In the genomic region with DNA sequence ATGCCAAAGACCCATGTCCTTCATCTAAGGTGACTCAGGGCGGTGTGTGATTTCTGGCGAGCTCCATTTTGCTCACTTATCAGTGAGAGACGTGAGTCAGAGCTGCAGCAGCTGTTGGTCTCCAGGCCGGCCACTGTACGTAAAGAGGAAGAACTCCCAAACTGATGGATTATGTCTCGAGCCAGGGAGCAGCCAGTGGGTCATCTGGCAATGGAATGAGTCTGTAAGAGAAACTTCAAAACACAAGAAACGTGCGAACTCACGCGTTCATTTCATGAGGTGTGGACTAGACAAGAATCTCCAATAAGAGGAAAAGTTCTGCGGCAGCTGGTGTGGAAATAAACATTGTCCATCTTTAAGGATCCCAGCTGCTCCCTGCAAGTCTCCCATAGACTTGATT, we compare ENCODE assay signal across 18 mouse cellular contexts.
A peak's percentile ranks its signal among the peaks of the same experiment; 100 is the strongest.
DNase-seq lines count a peak whose midpoint lies in the region; ATAC-seq and TF ChIP-seq lines count a peak whose summit lies in the region.
"Had no signal": no experiment of that assay in that cellular context is flagged by ENCODE, and none has a peak within 500 bp of the region (broad histone marks: within the 10 kb centered on the region; RNA-seq: fewer than 3 reads in every experiment).

No protein-coding gene starts in this region.

- no peak overlapping the region for H3K4me3 ChIP-seq in kidney, postnatal 0 days (replicated peaks; ENCODE audit: low read depth, low read length)
- H3K4me3 ChIP-seq in intestine, embryonic 15.5 days (replicated peaks), result no peak overlapping the region
- no peak overlapping the region for H3K4me3 ChIP-seq in stomach, postnatal 0 days (ENCODE audit: low read depth, low read length)
- H3K4me3 ChIP-seq: embryonic facial prominence, embryonic 15.5 days; heart, embryonic 13.5 days; limb, embryonic 15.5 days; neural tube, embryonic 13.5 days had no signal

- no peaks in the 10 kb centered on the region for H3K9me3 ChIP-seq in kidney, postnatal 0 days (replicated peaks; ENCODE audit: low read length)
- H3K9me3 ChIP-seq in intestine, embryonic 15.5 days, result no peaks in the 10 kb centered on the region
- no peaks in the 10 kb centered on the region for H3K9me3 ChIP-seq in stomach, postnatal 0 days (ENCODE audit: control insufficient read depth, low read length)
- H3K9me3 ChIP-seq: embryonic facial prominence, embryonic 15.5 days; heart, embryonic 13.5 days; limb, embryonic 15.5 days; neural tube, embryonic 13.5 days had no signal

- TF ChIP-seq EP300 in stomach, postnatal 0 days (optimal IDR thresholded peaks at IDR 0.05), result no peak

- peak; percentile 63 for DNase-seq in kidney, postnatal 0 days (ENCODE audit: low spot score)
- no peak for DNase-seq in kidney, adult 9 months
- peak; percentile 20 for DNase-seq in urinary bladder, postnatal 14 days (ENCODE audit: low spot score)
- no peak for DNase-seq in urinary bladder, postnatal 25 days (ENCODE audit: low spot score)
- DNase-seq in stomach, postnatal 0 days (ENCODE audit: low spot score), result peak; percentile 48
- DNase-seq in left cerebral cortex, adult 18-20 months (ENCODE audit: low spot score in 2 of 2), result no peak
- DNase-seq: cerebellum, postnatal 14 days; embryo, embryonic 11 days; kidney, postnatal 14 days; right cerebral cortex, postnatal 14 days; thymus, postnatal 36 days had no signal

- ATAC-seq in kidney, postnatal 0 days (replicated peaks; ENCODE audit: low FRiP score, low read depth), result no peak
- ATAC-seq in intestine, embryonic 15.5 days, result peak; percentile 56
- ATAC-seq in stomach, postnatal 0 days (ENCODE audit: low FRiP score, low TSS enrichment), result peak; percentile 58; the same call in 1 of the 2 replicates
- no peak for ATAC-seq in granulocyte monocyte progenitor cell, adult 5-6 weeks (replicated peaks; ENCODE audit: poor library complexity, severe bottlenecking)
- ATAC-seq: hindbrain, postnatal 0 days had no signal

- no peak overlapping the region for H3K9ac ChIP-seq in kidney, postnatal 0 days (ENCODE audit: low read depth, low read length)
- H3K9ac ChIP-seq in intestine, embryonic 15.5 days, result no peak overlapping the region
- no peak overlapping the region for H3K9ac ChIP-seq in stomach, postnatal 0 days (ENCODE audit: low read length)
- H3K9ac ChIP-seq: embryonic facial prominence, embryonic 15.5 days; heart, embryonic 13.5 days; limb, embryonic 15.5 days; neural tube, embryonic 13.5 days had no signal

- H3K27ac ChIP-seq in kidney, postnatal 0 days, result no peak overlapping the region
- H3K27ac ChIP-seq in intestine, embryonic 15.5 days, result peak overlapping the region; percentile 27; the same call in 1 of the 2 replicates
- H3K27ac ChIP-seq in stomach, postnatal 0 days (replicated peaks), result 0 out of 2 replicates have a peak overlapping the region, but pooled peaks have one; percentile 8
- H3K27ac ChIP-seq: embryonic facial prominence, embryonic 15.5 days; heart, embryonic 13.5 days; hindbrain, postnatal 0 days; limb, embryonic 15.5 days; neural tube, embryonic 13.5 days had no signal

- no peaks in the 10 kb centered on the region for H3K36me3 ChIP-seq in kidney, postnatal 0 days (ENCODE audit: insufficient read depth, low read length)
- H3K36me3 ChIP-seq in intestine, embryonic 15.5 days, result no peaks in the 10 kb centered on the region
- H3K36me3 ChIP-seq in stomach, postnatal 0 days (ENCODE audit: control insufficient read depth, insufficient read depth, low read length), result no peaks in the 10 kb centered on the region
- H3K36me3 ChIP-seq: embryonic facial prominence, embryonic 15.5 days; heart, embryonic 13.5 days; limb, embryonic 15.5 days; neural tube, embryonic 13.5 days had no signal

- 43% methylated on average over 11 of the region's 11 CpGs for WGBS in kidney, postnatal 0 days
- 45% methylated on average over 11 of the region's 11 CpGs for WGBS in intestine, embryonic 15.5 days
- WGBS in stomach, postnatal 0 days, result 40% methylated on average over 11 of the region's 11 CpGs

- H3K27me3 ChIP-seq in kidney, postnatal 0 days (ENCODE audit: insufficient read depth, low read length), result no peaks in the 10 kb centered on the region
- H3K27me3 ChIP-seq in intestine, embryonic 15.5 days (replicated peaks), result no peaks in the 10 kb centered on the region
- no peaks in the 10 kb centered on the region for H3K27me3 ChIP-seq in stomach, postnatal 0 days (ENCODE audit: control insufficient read depth, insufficient read depth, low read length)
- H3K27me3 ChIP-seq: embryonic facial prominence, embryonic 15.5 days; limb, embryonic 15.5 days; neural tube, embryonic 13.5 days had no signal

- TF ChIP-seq CTCF in kidney, postnatal 0 days (IDR thresholded peaks at IDR 0.05; ENCODE audit: low read depth), result no peak
- no peak for TF ChIP-seq CTCF in stomach, postnatal 0 days (IDR thresholded peaks at IDR 0.05; ENCODE audit: low read depth)

- H3K4me1 ChIP-seq in kidney, postnatal 0 days (replicated peaks; ENCODE audit: insufficient read depth, low read length), result peaks cover 4% of the 10 kb centered on the region; the same call in 1 of the 2 replicates
- H3K4me1 ChIP-seq in intestine, embryonic 15.5 days (replicated peaks), result 0 out of 2 replicates have a peak, but pooled peaks cover 2% of the 10 kb centered on the region
- H3K4me1 ChIP-seq in stomach, postnatal 0 days (replicated peaks; ENCODE audit: control insufficient read depth, insufficient read depth), result no peaks in the 10 kb centered on the region

- no peak overlapping the region for H3K4me2 ChIP-seq in kidney, postnatal 0 days (ENCODE audit: low read length)
- H3K4me2 ChIP-seq in intestine, embryonic 15.5 days (replicated peaks), result no peak overlapping the region
- H3K4me2 ChIP-seq in stomach, postnatal 0 days (replicated peaks; ENCODE audit: low read depth), result no peak overlapping the region
- H3K4me2 ChIP-seq: embryonic facial prominence, embryonic 15.5 days; heart, embryonic 13.5 days; limb, embryonic 15.5 days; neural tube, embryonic 13.5 days had no signal

Comparison
In these comparisons a context has a peak if more than half of its experiments do, and no peak if none do; other contexts are left out.
1. DNase-seq: peak in kidney, postnatal 0 days (single experiment), urinary bladder, postnatal 14 days (single experiment) and stomach, postnatal 0 days (single experiment); none in kidney, adult 9 months (single experiment), urinary bladder, postnatal 25 days (single experiment) and left cerebral cortex, adult 18-20 months (0 of 2).
2. ATAC-seq: peak in intestine, embryonic 15.5 days (single experiment) and stomach, postnatal 0 days (single experiment); none in kidney, postnatal 0 days (single experiment) and granulocyte monocyte progenitor cell, adult 5-6 weeks (single experiment).